Mouse (Mus musculus): Measurements from ENCODE around the gene Scml4. TPM values are rescaled to one million over a fixed set of nuclear protein-coding genes. Genes with fewer than 3 reads are reported as not detected.

The Scml4 gene
- polyA plus RNA-seq, 1 experiment: 32.9 TPM

DNA sequence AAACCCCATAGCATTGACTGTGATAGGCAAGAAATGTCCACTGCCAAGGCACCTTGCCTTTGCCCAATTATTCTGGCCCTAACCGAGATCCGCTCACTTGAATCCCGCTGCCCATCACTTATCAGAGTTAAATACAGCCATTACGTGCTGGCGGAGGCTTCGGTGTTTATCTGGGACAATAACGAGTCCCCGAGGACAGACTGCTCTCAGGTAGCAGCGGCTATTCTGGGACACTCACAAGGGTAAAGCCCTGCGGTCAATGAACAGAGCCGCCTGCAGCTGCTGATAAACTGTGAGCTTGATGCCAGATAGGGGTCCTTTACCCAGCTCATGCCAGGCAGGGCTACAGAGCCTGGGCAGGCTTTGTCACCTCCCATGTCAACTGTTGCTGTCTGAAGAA lies 147.9 kb downstream of the Scml4 start:
- Histone ChIP-seq H3K4me1 (replicated peaks; ENCODE audit: control insufficient read depth, insufficient read depth, low read length) (no peaks in the 10 kb centered on the region), H3K27me3 (ENCODE audit: control insufficient read depth, insufficient read depth, low read length) (peaks cover under 1% of the 10 kb centered on the region; the same call in 1 of the 2 replicates), H3K36me3 (ENCODE audit: control insufficient read depth, insufficient read depth, low read length) (no peaks in the 10 kb centered on the region), H3K4me3 (ENCODE audit: control insufficient read depth, insufficient read depth, low read length) (no peak overlapping the region), H3K27ac (ENCODE audit: control insufficient read depth, insufficient read depth, low read length) (no peak overlapping the region)
- DNase-seq: no peak
- WGBS: 92% methylated on average over 11 of the region's 11 CpGs
- TF ChIP-seq POLR2A (IDR thresholded peaks at IDR 0.05; ENCODE audit: control insufficient read depth, extremely low read depth, insufficient read depth, low read length, poor library complexity) (no peak), CTCF (IDR thresholded peaks at IDR 0.05; ENCODE audit: borderline replicate concordance, control insufficient read depth, extremely low read depth, insufficient read depth, low read length, poor library complexity) (no peak)

Other genes starting within 250 kb of the Scml4 start
- 13.2 and 14.4 TPM in 2 replicates for gene Sec63, start 98.9 kb upstream of the Scml4 start, polyA plus RNA-seq (2012; rRNA removed)